Mouse (Mus musculus) liver, embryonic 14.5 days (tissue): ENCODE data around the gene Tmem131l. TPM values are rescaled to one million over a fixed set of nuclear protein-coding genes. Genes with fewer than 3 reads are reported as not detected.
"Not testable (repeated sequence)": the region's sequence is repeated elsewhere in the genome, so short reads cannot be mapped to it uniquely, and the experiment has no call there.

Experiments
- ATAC-seq: fragments of 200-750 bp; cut with Nextera tagmentation; 2 replicates; pipeline ENCODE4 v1.8.0; 2017; ENCODE audit warnings: moderate number of reproducible peaks, mild to moderate bottlenecking, moderate library complexity; ENCODE audit not compliant: insufficient read depth
- DNase-seq, 3 experiments: peaks; one replicate each; pipeline ENCODE4 v3.0.0-alpha.2; 2012 to 2013; ENCODE audit warnings: low read depth in 3 of 3, low spot score in 3 of 3
- H3K27ac ChIP-seq: fragments of 300-500 bp; sonication (generic); 2 replicates; pipeline ENCODE4 v1.5.1; 2014; ENCODE audit warnings: moderate library complexity, mild to moderate bottlenecking, control low read depth, inconsistent platforms
- H3K27me3 ChIP-seq: fragments of 300-500 bp; sonication (generic); 2 replicates; pipeline ENCODE4 v1.6.1; 2014; ENCODE audit warnings: mild to moderate bottlenecking, low read length, moderate library complexity; ENCODE audit not compliant: control insufficient read depth, insufficient read depth
- H3K36me3 ChIP-seq: fragments of 300-500 bp; sonication (generic); replicated peaks from 2 replicates; pipeline ENCODE4 v1.6.1; 2014; ENCODE audit warnings: low read depth; ENCODE audit not compliant: control insufficient read depth, insufficient read depth
- H3K4me1 ChIP-seq, 2 experiments: fragments of 200-500 bp in 1 of 2; fragments of 300-500 bp in 1 of 2; sonication (generic) in 1 of 2; replicated peaks; 2 replicates each; pipeline ENCODE4 v1.6.1; 2012 to 2014; ENCODE audit warnings: antibody characterized with exemption in 1 of 2, inconsistent platforms in 1 of 2, low read length in 1 of 2; ENCODE audit not compliant: control insufficient read depth in 2 of 2, insufficient read depth in 2 of 2
- H3K4me2 ChIP-seq: fragments of 300-500 bp; sonication (generic); 2 replicates; pipeline ENCODE4 v1.6.1; 2014; ENCODE audit warnings: low read depth, mild to moderate bottlenecking, control low read depth, moderate library complexity
- H3K4me3 ChIP-seq, 2 experiments: fragments of 200-500 bp in 1 of 2; fragments of 300-500 bp in 1 of 2; sonication (generic) in 1 of 2; 2 replicates each; pipeline ENCODE4 v1.5.1; 2012 to 2014; ENCODE audit warnings: low read depth in 2 of 2, low read length in 2 of 2, mild to moderate bottlenecking in 2 of 2, control low read depth in 1 of 2, inconsistent platforms in 1 of 2, moderate library complexity in 1 of 2; ENCODE audit not compliant: insufficient read depth in 1 of 2
- H3K9ac ChIP-seq: fragments of 300-500 bp; sonication (generic); replicated peaks from 2 replicates; pipeline ENCODE4 v1.6.1; 2014; ENCODE audit warnings: mild to moderate bottlenecking, control low read depth, moderate library complexity
- H3K9me3 ChIP-seq: fragments of 300-500 bp; sonication (generic); 2 replicates; pipeline ENCODE4 v1.6.1; 2016; ENCODE audit warnings: low read length, mixed read lengths; ENCODE audit not compliant: control insufficient read depth
- CTCF ChIP-seq: IDR thresholded peaks from 2 replicates; pipeline ENCODE4 v1.5.1; 2016; ENCODE audit warnings: antibody characterized with exemption, low read depth, control low read depth
- EP300 ChIP-seq: IDR thresholded peaks from 2 replicates; pipeline ENCODE4 v1.6.1; 2016; ENCODE audit warnings: antibody characterized with exemption, low read depth
- WGBS: fragments of 180-500 bp; shearing (Covaris S2); extraction: QIAGEN DNeasy Blood & Tissue Kit; methylation state at CpG from one replicate; pipeline ENCODE4 v1.1.7; 2014; ENCODE audit not compliant: insufficient replicate concordance; 5-methylcytosine and 5-hydroxymethylcytosine counted together
- polyA plus RNA-seq, 2 experiments: library from polyadenylated mRNA; depleted of rRNA in 1 of 2; stranded (reverse) in 1 of 2; unstranded in 1 of 2; fragments of >200 nt; fragmentation: Nextera tagmentation in 1 of 2; extraction: Ambion mirVana in 1 of 2; gene quantifications; 2 replicates each; pipeline versions ENCODE4 v1.2.1 to v1.2.3; 2012 to 2014

The Tmem131l gene
- polyA plus RNA-seq, 2 experiments, result 18.9 to 24.5 TPM

DNA sequence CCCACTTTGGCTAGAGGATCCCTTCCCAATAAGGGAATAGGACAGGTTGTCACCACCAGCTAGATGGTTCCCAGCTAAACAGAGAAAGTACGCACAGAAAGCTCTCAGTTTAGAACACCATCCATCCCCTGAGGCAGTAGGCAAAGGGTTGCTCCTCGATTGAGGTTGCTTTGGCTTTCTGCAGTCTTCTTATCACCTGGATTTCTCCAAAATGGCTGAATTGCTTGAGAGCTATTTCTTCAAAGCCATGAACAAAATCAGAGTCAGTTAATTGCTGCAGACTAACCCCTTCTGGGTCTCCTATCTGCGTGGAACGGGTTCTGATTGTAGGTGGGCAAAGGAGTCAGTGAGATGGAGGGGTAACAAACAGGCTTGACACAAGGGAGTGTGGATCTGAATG, 161.2 kb downstream of the Tmem131l start:
- Histone ChIP-seq H3K27ac (no peak overlapping the region), H3K9me3 (no peaks in the 10 kb centered on the region), H3K4me2 (no peak overlapping the region), H3K9ac (no peak overlapping the region), H3K27me3 (no peaks in the 10 kb centered on the region), H3K4me1 (no peaks in the 10 kb centered on the region), H3K4me3 (no peak overlapping the region), H3K36me3 (no peaks in the 10 kb centered on the region)
- TF ChIP-seq CTCF (no peak), EP300 (no peak)
- DNase-seq (no peak), ATAC-seq (no peak)
- 72% methylated on average over 4 of the region's 4 CpGs for WGBS

DNA sequence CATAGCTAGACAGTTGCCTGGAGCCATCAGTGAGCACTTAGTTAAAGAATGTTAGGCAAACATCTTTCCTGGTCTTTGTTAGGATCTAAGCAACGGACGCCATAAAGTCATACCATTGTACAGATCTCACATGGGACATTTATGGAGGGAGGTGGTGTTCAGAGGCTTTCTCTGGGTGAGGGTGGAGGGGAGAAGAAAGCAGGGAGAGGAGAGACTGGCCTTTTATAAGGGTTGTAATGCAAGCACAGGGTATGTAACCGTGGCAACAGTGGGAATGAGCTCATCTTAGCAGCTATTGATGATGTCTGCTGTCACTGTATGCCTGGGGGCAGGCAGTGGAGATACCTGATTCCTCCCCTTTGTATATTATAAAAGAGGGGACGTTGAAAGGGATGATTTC, 163.7 kb downstream of the Tmem131l start:
- TF ChIP-seq EP300 (no peak), CTCF (no peak)
- DNase-seq (no peak), ATAC-seq (no peak)
- no peak overlapping the region for H3K9ac ChIP-seq
- H3K9me3 ChIP-seq, result no peaks in the 10 kb centered on the region
- no peaks in the 10 kb centered on the region for H3K36me3 ChIP-seq
- H3K27me3 ChIP-seq, result no peaks in the 10 kb centered on the region
- no peaks in the 10 kb centered on the region for H3K4me1 ChIP-seq
- no peak overlapping the region for H3K27ac ChIP-seq
- 52% methylated on average over 4 of the region's 4 CpGs for WGBS
- H3K4me3 ChIP-seq, result no peak overlapping the region
- H3K4me2 ChIP-seq, result no peak overlapping the region

DNA sequence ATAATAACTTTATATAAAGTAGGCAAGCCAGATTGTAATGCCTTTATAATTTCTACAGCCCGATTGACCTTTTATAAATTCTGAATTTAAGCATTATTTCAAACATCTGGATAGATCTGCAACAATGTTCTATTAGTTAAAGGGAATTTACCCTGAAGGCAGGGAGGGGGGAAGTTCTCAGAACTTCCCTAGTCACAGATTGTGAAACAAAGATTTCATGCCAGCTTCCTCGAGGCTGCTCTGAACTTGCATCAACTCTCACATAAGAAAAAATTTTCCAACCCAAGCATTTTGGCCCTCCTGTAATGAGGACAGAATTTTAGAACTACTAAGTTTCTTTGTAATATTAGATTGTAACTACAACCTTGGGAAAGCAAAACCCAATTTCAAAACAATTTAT, 164.9 kb downstream of the Tmem131l start:
- 50% methylated on average over 2 of the region's 2 CpGs for WGBS
- H3K4me1 ChIP-seq, H3K4me2 ChIP-seq, H3K9me3 ChIP-seq, H3K4me3 ChIP-seq, DNase-seq, ATAC-seq, H3K27ac ChIP-seq, H3K36me3 ChIP-seq, H3K27me3 ChIP-seq, H3K9ac ChIP-seq: not testable (repeated sequence)

DNA sequence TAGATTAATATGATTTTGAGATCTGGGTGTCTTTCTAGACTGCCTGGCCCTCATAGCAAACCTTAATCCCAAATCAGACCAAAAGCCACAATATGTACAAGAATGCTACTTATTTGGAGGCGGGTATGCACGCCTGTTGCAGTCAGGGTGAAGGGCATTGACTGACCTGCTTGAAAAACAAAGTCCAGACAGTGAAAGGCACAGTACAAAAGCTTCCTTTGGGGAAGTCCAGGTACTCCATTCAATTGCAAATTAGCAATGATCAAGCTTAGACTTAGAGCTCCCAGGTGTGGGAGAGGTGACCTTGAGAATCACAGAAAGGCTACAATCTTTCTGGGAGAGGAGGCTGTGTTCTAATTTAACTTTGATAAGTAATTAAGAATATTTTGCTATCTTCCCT, 167.1 kb downstream of the Tmem131l start:
- H3K9ac ChIP-seq, H3K36me3 ChIP-seq, H3K4me1 ChIP-seq, DNase-seq, H3K27me3 ChIP-seq, H3K4me3 ChIP-seq, H3K4me2 ChIP-seq, ATAC-seq, H3K27ac ChIP-seq, H3K9me3 ChIP-seq: not testable (repeated sequence)
- 53% methylated on average over 2 of the region's 2 CpGs for WGBS

DNA sequence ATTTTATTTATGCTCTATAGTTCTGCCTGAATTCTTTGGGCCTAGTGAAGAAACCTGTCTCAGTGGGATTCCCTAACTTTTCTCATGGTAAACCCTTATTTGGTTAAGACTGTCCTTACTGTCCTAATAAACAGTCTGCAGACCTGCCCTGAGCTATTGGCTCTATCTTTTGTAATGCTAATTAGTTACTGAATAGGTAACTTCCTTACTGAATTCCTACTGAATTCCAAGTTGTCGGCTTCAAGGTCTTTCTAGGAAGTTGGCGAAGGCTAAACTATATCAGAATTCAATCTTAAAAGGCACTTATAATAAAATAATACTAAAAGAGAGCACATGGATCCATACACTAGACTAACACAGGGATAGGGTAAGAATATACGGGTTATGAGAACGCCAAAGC, 168.0 kb downstream of the Tmem131l start:
- 76% methylated on average over 4 of the region's 4 CpGs for WGBS
- H3K36me3 ChIP-seq, result not testable (repeated sequence)

DNA sequence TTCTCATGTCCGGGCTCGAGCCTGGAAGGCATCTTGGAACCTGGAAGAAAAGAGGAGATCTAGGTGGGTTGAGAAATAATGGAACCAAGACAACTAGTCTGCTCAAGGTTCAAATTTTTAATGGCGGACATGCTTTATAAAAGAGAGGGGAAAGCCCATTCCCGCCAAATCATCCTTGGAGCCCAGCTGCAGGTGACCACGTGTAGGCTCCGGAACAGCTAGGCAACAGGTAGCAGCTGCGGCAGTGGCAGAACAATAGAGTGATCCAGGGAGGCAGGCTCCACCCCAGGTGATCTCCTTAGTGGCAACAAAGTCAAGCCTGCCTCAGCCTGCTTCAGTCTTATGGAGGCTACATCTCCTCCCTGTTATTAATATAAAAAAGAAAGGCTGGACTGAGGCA, 168.4 kb downstream of the Tmem131l start:
- not testable (repeated sequence) for H3K4me3 ChIP-seq, DNase-seq, ATAC-seq, H3K27ac ChIP-seq, H3K9ac ChIP-seq, H3K9me3 ChIP-seq, H3K4me2 ChIP-seq, H3K27me3 ChIP-seq, H3K36me3 ChIP-seq, H3K4me1 ChIP-seq
- WGBS, result 71% methylated on average over 7 of the region's 7 CpGs

More for the DNA sequence above, 168.0 kb downstream of the Tmem131l start:
- H3K4me1 ChIP-seq, H3K9ac ChIP-seq, ATAC-seq, H3K27me3 ChIP-seq, DNase-seq, H3K27ac ChIP-seq, H3K4me3 ChIP-seq, H3K4me2 ChIP-seq, H3K9me3 ChIP-seq: not testable (repeated sequence)
